Mouse (Mus musculus): ENCODE measurements at regions not wholly inside any gene's neighbourhood (a gene's known extent, or its start where the extent isn't known, plus 50 kb on each side); places are given as distances from the start of the nearest gene placed in this dataset.

- no peak for DNase-seq (ENCODE audit: low spot score)
These were observed 282.0 kb downstream of the Gm49356 start for GRCm38 (mm10) chr15:59171120-59171519.

DNA sequence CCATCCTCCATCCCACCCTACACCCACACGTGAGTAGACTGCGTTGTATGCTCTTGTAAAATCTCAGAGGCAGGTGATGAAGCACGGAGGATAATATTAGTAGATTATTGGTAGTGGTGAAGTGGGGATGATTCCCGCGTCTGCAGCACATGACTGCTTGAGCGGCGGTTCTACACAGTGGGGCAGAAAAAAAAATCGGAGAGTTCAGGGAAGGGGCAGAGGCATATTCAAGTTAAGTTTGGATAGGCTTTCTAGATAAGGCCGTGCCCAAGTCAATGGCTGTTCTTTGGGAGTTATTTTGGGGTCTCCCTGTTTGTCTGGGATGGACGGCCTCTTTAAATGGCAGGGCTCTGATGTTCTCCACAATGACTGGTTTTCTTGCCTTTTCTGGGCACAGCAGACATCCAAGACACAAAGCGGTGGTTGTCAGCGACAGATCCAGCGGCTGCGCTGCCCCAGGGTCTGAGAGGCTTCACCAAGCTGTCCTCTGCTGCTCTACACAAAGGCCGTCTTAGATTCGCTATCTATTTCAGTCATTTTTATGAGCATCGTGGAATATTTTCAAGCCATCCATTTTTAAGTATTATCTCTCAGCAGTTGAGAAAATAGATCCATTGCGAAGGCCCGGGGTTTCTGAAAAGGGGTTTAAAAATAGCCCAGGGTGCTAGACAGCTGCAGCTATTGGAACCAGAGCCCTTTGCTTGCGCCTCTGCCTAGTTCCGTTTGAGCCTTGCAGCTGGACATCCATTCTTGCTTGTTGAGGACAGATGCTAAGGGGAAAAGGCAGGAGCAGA lies 284.6 kb downstream of the Gm49356 start:
- DNase-seq (ENCODE audit: low spot score), result no peak

GRCm38 (mm10) chr15:59174246-59174751 lies 285.2 kb downstream of the Gm49356 start:
- DNase-seq (ENCODE audit: low spot score), result no peak

GRCm38 (mm10) chr15:59174893-59175531 lies 285.9 kb downstream of the Gm49356 start:
- no peak for DNase-seq (ENCODE audit: low spot score)

DNA sequence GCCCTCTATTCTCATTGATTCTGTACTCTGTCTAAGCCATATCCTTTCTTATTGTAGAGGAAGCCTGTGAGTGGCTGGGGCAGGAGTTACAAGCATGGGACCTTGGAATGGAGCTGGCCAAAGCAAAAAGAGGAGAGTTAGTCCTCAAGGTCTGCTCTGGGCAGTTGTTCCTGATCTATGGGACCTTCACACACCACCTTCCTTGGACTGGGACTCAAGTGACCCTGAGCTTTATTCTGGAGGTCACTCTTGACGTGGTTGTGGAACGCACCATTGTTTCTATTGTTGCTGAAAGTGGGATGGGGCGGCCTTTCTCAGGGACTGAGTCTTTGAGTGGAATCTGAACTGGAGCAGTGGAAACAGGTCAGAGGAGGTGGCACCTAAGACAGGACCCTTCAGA lies 291.0 kb downstream of the Gm49356 start:
- no peak for DNase-seq (ENCODE audit: low spot score)

DNA sequence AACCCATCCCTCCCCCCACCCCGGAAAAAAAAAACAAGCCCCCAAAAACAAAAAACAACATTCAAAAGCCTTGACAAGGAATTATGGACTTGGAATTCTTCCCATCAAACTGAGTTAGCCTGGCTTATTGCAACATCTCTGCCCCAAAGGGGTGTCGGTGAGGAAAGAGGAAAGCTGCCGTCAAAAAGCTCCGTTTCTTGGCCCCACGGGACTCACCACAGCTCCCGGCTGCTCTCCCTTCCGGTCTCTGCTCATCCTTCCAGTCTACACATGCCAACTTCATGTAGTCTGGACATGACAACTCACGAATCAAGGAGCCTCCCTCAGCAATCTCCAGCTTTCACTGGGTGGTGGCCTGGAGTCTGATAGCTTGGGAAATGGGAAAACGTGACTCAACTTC lies 295.4 kb downstream of the Gm49356 start:
- DNase-seq (ENCODE audit: low spot score), result no peak

GRCm38 (mm10) chr15:59187566-59187965 lies 298.5 kb downstream of the Gm49356 start:
- no peak for DNase-seq (ENCODE audit: low spot score)

GRCm38 (mm10) chr15:59188371-59188770 lies 299.3 kb downstream of the Gm49356 start:
- no peak for DNase-seq (ENCODE audit: low spot score)

GRCm38 (mm10) chr15:59190511-59190910 lies 301.4 kb downstream of the Gm49356 start:
- no peak for DNase-seq (ENCODE audit: low spot score)

DNA sequence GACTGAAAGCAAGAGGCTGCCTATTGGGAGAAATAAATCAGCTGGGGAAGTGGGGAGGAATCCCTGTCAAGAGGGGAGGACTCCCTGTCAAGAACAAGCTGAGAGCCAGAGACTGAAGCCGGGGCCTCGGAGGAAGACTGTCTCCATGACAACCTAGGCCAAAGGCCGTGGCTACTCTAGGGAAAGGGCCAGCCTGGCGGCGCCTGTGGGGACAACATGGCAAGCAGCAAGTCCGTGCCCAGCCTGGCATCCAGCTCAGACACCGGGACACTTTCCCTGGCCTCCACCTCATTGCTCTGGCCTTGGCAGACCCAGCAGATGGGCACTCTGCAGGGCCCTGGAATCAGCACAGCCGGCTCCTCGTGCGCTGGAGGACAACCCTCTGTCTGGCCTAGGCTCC lies 305.3 kb downstream of the Gm49356 start:
- no peak for DNase-seq (ENCODE audit: low spot score)

- DNase-seq (ENCODE audit: low spot score), result no peak
These were observed 307.3 kb downstream of the Gm49356 start for GRCm38 (mm10) chr15:59196351-59196750.

GRCm38 (mm10) chr15:59197455-59198391 lies 308.6 kb downstream of the Gm49356 start:
- no peak for DNase-seq (ENCODE audit: low spot score)

GRCm38 (mm10) chr15:59201386-59201785 lies 312.3 kb downstream of the Gm49356 start:
- no peak for DNase-seq (ENCODE audit: low spot score)

DNA sequence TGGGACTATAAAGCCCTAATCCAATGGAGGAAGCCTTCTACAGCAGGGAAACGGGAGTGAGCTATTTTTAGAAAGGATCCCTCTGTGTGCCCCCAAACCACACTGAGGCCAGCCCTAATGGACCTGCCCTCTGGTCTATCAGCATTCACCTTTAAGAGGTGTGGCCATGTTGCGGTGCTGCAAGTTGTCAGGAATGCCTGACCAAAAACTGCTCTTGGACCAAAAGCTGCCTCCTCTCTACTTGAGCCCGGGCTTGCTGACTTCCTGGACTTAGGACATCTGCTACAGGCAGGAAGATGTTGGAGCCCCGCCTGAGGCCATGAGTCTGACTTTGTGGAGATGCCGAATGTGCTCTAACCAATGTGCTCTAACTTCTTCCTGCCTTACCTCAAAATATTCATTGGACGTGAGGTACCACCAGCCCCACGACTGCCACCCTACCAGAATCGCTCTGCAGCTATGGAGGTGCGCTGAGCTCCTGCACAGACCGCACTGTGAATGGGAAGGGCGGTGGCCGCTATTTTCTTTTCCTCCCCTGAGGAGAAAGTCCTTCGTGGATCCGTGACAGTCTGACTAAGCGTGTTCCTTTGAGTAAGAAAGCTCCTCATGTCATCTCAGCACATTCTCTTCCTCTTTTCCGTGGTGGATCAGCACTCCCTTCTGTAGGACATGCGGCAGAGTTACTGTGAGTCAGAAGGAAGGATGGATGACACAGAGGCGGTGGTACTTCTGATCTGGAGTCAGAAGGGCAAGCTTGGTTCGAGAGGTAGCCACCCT lies 313.0 kb downstream of the Gm49356 start:
- no peak for DNase-seq (ENCODE audit: low spot score)

DNA sequence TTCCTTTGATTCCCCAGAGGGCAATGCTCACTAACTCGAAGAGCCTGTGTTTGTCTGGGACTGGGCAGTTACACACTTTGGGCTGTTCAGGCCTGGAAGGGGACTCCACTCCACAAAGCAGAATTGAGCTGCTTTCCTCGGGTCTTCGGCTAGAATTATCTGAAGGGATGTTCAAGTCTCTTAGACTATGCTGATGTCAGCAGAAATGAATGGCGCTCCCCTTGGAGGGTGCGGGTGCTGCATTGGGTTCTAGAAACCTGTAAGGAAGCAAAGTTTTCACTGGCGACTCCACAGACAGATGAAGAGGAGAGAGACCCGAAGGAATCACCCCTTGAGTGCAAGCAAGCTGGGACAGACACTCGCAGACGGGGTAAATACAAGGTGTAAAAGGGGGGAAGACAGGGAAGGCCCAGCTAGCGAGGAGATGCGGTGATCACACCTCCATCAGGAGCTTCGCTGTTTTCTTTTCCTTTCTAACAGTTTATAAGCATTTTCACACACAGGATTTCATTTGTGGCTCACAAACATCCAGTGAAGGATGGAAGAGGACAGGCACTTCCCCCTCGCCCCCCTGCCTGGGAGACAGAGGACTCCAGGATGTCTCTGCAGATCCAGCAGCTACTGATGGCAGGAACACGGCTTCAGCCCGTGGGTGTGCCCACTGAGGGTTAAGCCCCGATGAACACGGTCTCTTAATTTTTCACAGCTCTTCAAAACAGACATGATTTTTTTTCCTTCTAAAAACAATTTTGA lies 314.2 kb downstream of the Gm49356 start:
- DNase-seq (ENCODE audit: low spot score), result no peak

GRCm38 (mm10) chr15:59203850-59204625 lies 314.9 kb downstream of the Gm49356 start:
- DNase-seq (ENCODE audit: low spot score), result no peak

GRCm38 (mm10) chr15:59205091-59205490 lies 316.0 kb downstream of the Gm49356 start:
- DNase-seq (ENCODE audit: low spot score), result no peak

GRCm38 (mm10) chr15:59205544-59205943 lies 316.4 kb downstream of the Gm49356 start:
- DNase-seq (ENCODE audit: low spot score), result no peak

DNA sequence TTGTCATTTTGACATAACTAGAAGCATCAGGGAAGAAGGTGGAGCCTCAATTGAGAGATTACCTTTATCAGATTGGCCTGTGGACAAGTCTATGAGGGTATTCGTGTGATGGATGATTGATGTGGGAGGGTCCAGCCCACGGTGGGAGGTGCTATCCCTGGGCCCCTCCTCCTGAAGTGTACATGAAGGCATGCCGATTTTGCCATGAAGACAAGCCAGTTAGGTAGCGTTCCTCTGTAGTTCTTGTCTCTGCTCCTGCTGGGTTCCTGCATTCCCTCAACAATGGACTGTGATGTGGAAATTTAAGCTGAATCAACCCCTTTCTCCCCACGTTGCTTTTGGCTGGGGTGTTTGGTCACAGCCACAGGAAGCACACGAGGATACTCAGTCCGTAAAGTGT lies 317.5 kb downstream of the Gm49356 start:
- DNase-seq (ENCODE audit: low spot score), result no peak

DNA sequence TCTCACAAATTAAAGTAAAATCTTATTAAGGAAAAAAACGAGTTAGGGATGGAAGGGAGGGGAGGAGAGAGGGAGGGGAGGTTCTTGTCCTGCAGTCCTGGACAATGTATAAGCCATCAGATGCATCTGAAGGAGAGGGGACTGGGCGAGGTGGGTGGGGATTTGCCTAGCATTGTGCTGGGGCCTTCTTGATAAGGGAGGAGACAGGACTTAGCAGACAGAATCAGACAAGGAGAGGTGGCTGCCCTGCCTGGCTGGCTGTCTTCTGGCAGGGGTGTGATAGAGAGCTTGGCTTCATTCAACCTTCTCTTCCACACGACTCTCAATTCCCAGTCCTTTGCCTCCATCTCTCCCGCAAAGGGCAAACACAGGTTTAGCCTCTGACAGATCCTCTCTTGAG lies 318.9 kb downstream of the Gm49356 start:
- no peak for DNase-seq (ENCODE audit: low spot score)
